Mouse (Mus musculus) lung, adult 18-20 months (tissue): ENCODE measurements around the gene Hat1.

Experiments used
- DNase-seq, 2 experiments: peaks; one replicate each; pipeline ENCODE4 v3.0.0; 2022; ENCODE audit warnings: mixed read lengths in 2 of 2

Hat1 gene

GRCm38 (mm10) chr2:71377426-71377825 lies 11.3 kb upstream of the Hat1 start:
- no peak for DNase-seq

- no peak for DNase-seq
Observed at GRCm38 (mm10) chr2:71381962-71382361, 6.8 kb upstream of the Hat1 start.

- DNase-seq: no peak
Observed at GRCm38 (mm10) chr2:71383890-71384289, 4.9 kb upstream of the Hat1 start.

GRCm38 (mm10) chr2:71387766-71388165 lies 992 bp upstream of the Hat1 start:
- no peak for DNase-seq

- DNase-seq: no peak
Observed at GRCm38 (mm10) chr2:71389864-71390263, 1.1 kb downstream of the Hat1 start.

GRCm38 (mm10) chr2:71405613-71406012 lies 16.9 kb downstream of the Hat1 start:
- no peak for DNase-seq

GRCm38 (mm10) chr2:71418760-71419280 lies 30.1 kb downstream of the Hat1 start:
- no peak for DNase-seq

GRCm38 (mm10) chr2:71419408-71419807 lies 30.6 kb downstream of the Hat1 start:
- no peak for DNase-seq

- no peak for DNase-seq
Observed at GRCm38 (mm10) chr2:71420895-71421425, 32.2 kb downstream of the Hat1 start.

GRCm38 (mm10) chr2:71424545-71424944 lies 35.8 kb downstream of the Hat1 start:
- no peak for DNase-seq

GRCm38 (mm10) chr2:71435440-71435839 lies 46.7 kb downstream of the Hat1 start:
- no peak for DNase-seq

GRCm38 (mm10) chr2:71443376-71443775 lies 54.6 kb downstream of the Hat1 start:
- DNase-seq: no peak

GRCm38 (mm10) chr2:71445536-71446196 lies 56.9 kb downstream of the Hat1 start:
- no peak for DNase-seq

GRCm38 (mm10) chr2:71449604-71450003 lies 60.8 kb downstream of the Hat1 start:
- no peak for DNase-seq

GRCm38 (mm10) chr2:71451761-71452160 lies 63.0 kb downstream of the Hat1 start:
- no peak for DNase-seq

GRCm38 (mm10) chr2:71453161-71453916 lies 64.6 kb downstream of the Hat1 start, which contains the start of gene Metap1d:
TSS of gene Metap1d (plus strand) at chr2:71453276.
- peak; percentile 93 to 95 for DNase-seq

GRCm38 (mm10) chr2:71453917-71454260 lies 65.1 kb downstream of the Hat1 start:
- DNase-seq: no peak

- DNase-seq: peak in 1 of 2 experiments; percentile 3
Observed at GRCm38 (mm10) chr2:71458624-71459023, 69.9 kb downstream of the Hat1 start.

GRCm38 (mm10) chr2:71459659-71460058 lies 70.9 kb downstream of the Hat1 start:
- no peak for DNase-seq

GRCm38 (mm10) chr2:71461139-71461538 lies 72.4 kb downstream of the Hat1 start:
- no peak for DNase-seq

GRCm38 (mm10) chr2:71461589-71461988 lies 72.8 kb downstream of the Hat1 start:
- DNase-seq: no peak

- DNase-seq: no peak
Observed at GRCm38 (mm10) chr2:71462066-71462465, 73.3 kb downstream of the Hat1 start.

- no peak for DNase-seq
Observed at GRCm38 (mm10) chr2:71462553-71462952, 73.8 kb downstream of the Hat1 start.

- no peak for DNase-seq
Observed at GRCm38 (mm10) chr2:71466103-71466502, 77.3 kb downstream of the Hat1 start.
